Mouse (Mus musculus) erythroblast, embryonic 14.5 days (primary cell): ENCODE data around the gene Pycr1.

Source experiments
- GATA1 ChIP-seq: IDR thresholded peaks from 2 replicates; pipeline ENCODE4 v1.6.1; 2012; ENCODE audit warnings: low read length, inconsistent platforms, mixed read lengths
- TAL1 ChIP-seq: IDR thresholded peaks from 3 replicates; pipeline ENCODE4 v1.6.1; 2012; ENCODE audit warnings: low read length, inconsistent platforms, mixed read lengths

- no peak for TF ChIP-seq GATA1
- no peak for TF ChIP-seq TAL1
Measured at GRCm38 (mm10) chr11:120598283-120598989, 45.1 kb downstream of the Pycr1 start, which contains the start of the genes Alyref and Anapc11.
